Mouse (Mus musculus) spleen, postnatal 36 days (tissue): ENCODE measurements at regions not wholly inside any gene's neighbourhood (a gene's known extent, or its start where the extent isn't known, plus 50 kb on each side); places are given as distances from the start of the nearest gene placed in this dataset.
"Not testable (repeated sequence)": the region's sequence is repeated elsewhere in the genome, so short reads cannot be mapped to it uniquely, and the experiment has no call there.

Experiments used
- DNase-seq, 2 experiments: peaks; one replicate each; pipeline ENCODE4 v3.0.0; 2022; ENCODE audit warnings: low spot score in 2 of 2, mixed read lengths in 1 of 2

- no peak for DNase-seq
Measured at GRCm38 (mm10) chr13:28840142-28840541, 113.4 kb downstream of the Sox4 start.

GRCm38 (mm10) chr13:28839084-28839483, 114.4 kb downstream of the Sox4 start:
- DNase-seq, result no peak

- no peak for DNase-seq
Measured at GRCm38 (mm10) chr13:28838216-28838615, 115.3 kb downstream of the Sox4 start.

- not testable (repeated sequence) for DNase-seq
Measured at GRCm38 (mm10) chr13:28837196-28837595, 116.3 kb downstream of the Sox4 start.

- DNase-seq, result no peak
Measured at GRCm38 (mm10) chr13:28833700-28834065, 119.8 kb downstream of the Sox4 start.

- DNase-seq, result peak; percentile 4 to 6
Measured at GRCm38 (mm10) chr13:28832855-28833699, 120.4 kb downstream of the Sox4 start.

- DNase-seq, result no peak
Measured at GRCm38 (mm10) chr13:28826284-28826683, 127.2 kb downstream of the Sox4 start.

- DNase-seq, result no peak
Measured at GRCm38 (mm10) chr13:28823985-28824384, 129.5 kb downstream of the Sox4 start.

- no peak for DNase-seq
Measured at GRCm38 (mm10) chr13:28823311-28823880, 130.1 kb downstream of the Sox4 start.

- no peak for DNase-seq
Measured at GRCm38 (mm10) chr13:28820868-28821533, 132.5 kb downstream of the Sox4 start.

- DNase-seq, result no peak
Measured at GRCm38 (mm10) chr13:28814127-28814526, 139.4 kb downstream of the Sox4 start.

GRCm38 (mm10) chr13:28811667-28812575, 141.6 kb downstream of the Sox4 start:
- DNase-seq, result no peak

GRCm38 (mm10) chr13:28811081-28811439, 142.5 kb downstream of the Sox4 start:
- no peak for DNase-seq

- DNase-seq, result no peak
Measured at GRCm38 (mm10) chr13:28810326-28811080, 143.0 kb downstream of the Sox4 start.

GRCm38 (mm10) chr13:28805302-28805701, 148.2 kb downstream of the Sox4 start:
- DNase-seq, result no peak

GRCm38 (mm10) chr13:28801210-28801954, 152.1 kb downstream of the Sox4 start:
- DNase-seq, result no peak

- no peak for DNase-seq
Measured at GRCm38 (mm10) chr13:28800676-28801075, 152.8 kb downstream of the Sox4 start.

GRCm38 (mm10) chr13:28799474-28799873, 154.0 kb downstream of the Sox4 start:
- no peak for DNase-seq

- no peak for DNase-seq
Measured at GRCm38 (mm10) chr13:28797617-28798475, 155.7 kb downstream of the Sox4 start.
